Mouse (Mus musculus) lung, postnatal 0 days (tissue): ENCODE data around the gene Plekha5. TPM values are rescaled to one million over a fixed set of nuclear protein-coding genes. Genes with fewer than 3 reads are reported as not detected.
"Not testable (repeated sequence)": the region's sequence is repeated elsewhere in the genome, so short reads cannot be mapped to it uniquely, and the experiment has no call there.

ENCODE experiments used
- ATAC-seq: fragments of 200-750 bp; cut with Nextera tagmentation; 2 replicates; pipeline ENCODE4 v1.8.0; 2017; ENCODE audit warnings: moderate library complexity
- DNase-seq: peaks from one replicate; pipeline ENCODE4 v3.0.0-alpha.2; 2016; ENCODE audit warnings: low spot score
- H3K27ac ChIP-seq: fragments of 300-500 bp; sonication (generic); 2 replicates; pipeline ENCODE4 v1.5.1; 2014; ENCODE audit warnings: antibody characterized with exemption, mild to moderate bottlenecking, low read length, mixed read lengths
- H3K27me3 ChIP-seq: fragments of 300-500 bp; sonication (generic); replicated peaks from 2 replicates; pipeline ENCODE4 v1.6.1; 2014; ENCODE audit warnings: low read length, mixed read lengths; ENCODE audit not compliant: insufficient read depth
- H3K36me3 ChIP-seq: fragments of 300-500 bp; sonication (generic); 2 replicates; pipeline ENCODE4 v1.6.1; 2014; ENCODE audit warnings: low read length, mixed read lengths; ENCODE audit not compliant: insufficient read depth
- H3K4me1 ChIP-seq: fragments of 300-500 bp; sonication (generic); 2 replicates; pipeline ENCODE4 v1.6.1; 2014; ENCODE audit warnings: antibody characterized with exemption, low read depth, low read length, mixed read lengths; ENCODE audit not compliant: insufficient read depth
- H3K4me2 ChIP-seq: fragments of 300-500 bp; sonication (generic); replicated peaks from 2 replicates; pipeline ENCODE4 v1.6.1; 2014; ENCODE audit warnings: low read depth, mild to moderate bottlenecking, low read length, moderate library complexity, mixed read lengths
- H3K4me3 ChIP-seq: fragments of 300-500 bp; sonication (generic); 2 replicates; pipeline ENCODE4 v1.5.1; 2014; ENCODE audit warnings: low read depth, low read length
- H3K9ac ChIP-seq: fragments of 300-500 bp; sonication (generic); replicated peaks from 2 replicates; pipeline ENCODE4 v1.6.1; 2014; ENCODE audit warnings: low read depth, mild to moderate bottlenecking
- H3K9me3 ChIP-seq: fragments of 300-500 bp; sonication (generic); 2 replicates; pipeline ENCODE4 v1.6.1; 2016; ENCODE audit warnings: low read length, mixed read lengths
- CTCF ChIP-seq: IDR thresholded peaks from 2 replicates; pipeline ENCODE4 v1.5.1; 2016; ENCODE audit warnings: antibody characterized with exemption, mild to moderate bottlenecking
- EP300 ChIP-seq: IDR thresholded peaks from 2 replicates; pipeline ENCODE4 v1.6.1; 2016; ENCODE audit warnings: antibody characterized with exemption, mild to moderate bottlenecking, control low read depth
- WGBS: fragments of 180-500 bp; shearing (Covaris S2); extraction: QIAGEN DNeasy Blood & Tissue Kit; methylation state at CpG from one replicate; pipeline ENCODE4 v1.1.7; 2014; 5-methylcytosine and 5-hydroxymethylcytosine counted together
- polyA plus RNA-seq: library from polyadenylated mRNA; unstranded; fragments of >200 nt; fragmentation: Nextera tagmentation; extraction: Ambion mirVana; gene quantifications from 2 replicates; pipeline ENCODE4 v1.2.1, GENCODE M21; 2015

Gene Plekha5
- polyA plus RNA-seq, 1 experiment from 2014 or later = 22.1 TPM

- H3K36me3 ChIP-seq = peaks cover 10% of the 10 kb centered on the region; the same call in 1 of the 2 replicates
- DNase-seq = no peak
- no peak for ATAC-seq
- 90% methylated on average over 15 of the region's 15 CpGs for WGBS
- H3K4me2 ChIP-seq = no peak overlapping the region
- no peak overlapping the region for H3K27ac ChIP-seq
- no peak for TF ChIP-seq EP300
- TF ChIP-seq CTCF = no peak
- no peaks in the 10 kb centered on the region for H3K9me3 ChIP-seq
- no peak overlapping the region for H3K4me3 ChIP-seq
- no peaks in the 10 kb centered on the region for H3K27me3 ChIP-seq
- no peak overlapping the region for H3K9ac ChIP-seq
- peaks cover 4% of the 10 kb centered on the region; the same call in 1 of the 2 replicates for H3K4me1 ChIP-seq
Observed at GRCm38 (mm10) chr6:140597381-140598329, 173.8 kb downstream of the Plekha5 start.

DNA sequence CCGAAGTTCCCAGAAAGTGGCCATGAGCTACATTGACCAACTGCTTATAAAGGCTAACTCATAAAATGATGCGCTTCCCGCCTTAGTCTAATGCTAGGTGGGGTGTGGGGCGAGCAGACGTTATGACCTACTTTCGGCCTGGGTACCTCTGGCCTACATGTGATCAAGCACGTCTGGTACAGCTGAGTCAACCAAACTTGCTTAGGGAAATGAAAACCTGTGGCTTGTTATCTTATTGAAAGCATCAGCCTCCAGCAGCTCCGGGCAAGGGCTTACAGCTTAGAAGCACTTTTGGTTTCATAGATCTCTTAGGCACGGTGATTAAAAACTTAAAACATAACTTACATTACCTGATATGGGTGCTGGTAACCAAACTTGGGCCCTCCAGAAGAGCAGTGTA lies 174.7 kb downstream of the Plekha5 start:
- peaks cover under 1% of the 10 kb centered on the region; the same call in 1 of the 2 replicates for H3K4me1 ChIP-seq
- no peak overlapping the region for H3K4me2 ChIP-seq
- H3K36me3 ChIP-seq = peaks cover 9% of the 10 kb centered on the region; the same call in 1 of the 2 replicates
- H3K27ac ChIP-seq = no peak overlapping the region
- H3K9ac ChIP-seq = no peak overlapping the region
- no peaks in the 10 kb centered on the region for H3K27me3 ChIP-seq
- WGBS = 89% methylated on average over 9 of the region's 9 CpGs
- DNase-seq = no peak
- no peak overlapping the region for H3K4me3 ChIP-seq
- H3K9me3 ChIP-seq = no peaks in the 10 kb centered on the region
- no peak for ATAC-seq
- TF ChIP-seq EP300 (no peak), CTCF (no peak)

- no peak overlapping the region for H3K9ac ChIP-seq
- no peak for DNase-seq
- H3K36me3 ChIP-seq = peaks cover 5% of the 10 kb centered on the region; the same call in 1 of the 2 replicates
- ATAC-seq = no peak
- H3K4me1 ChIP-seq = no peaks in the 10 kb centered on the region
- no peaks in the 10 kb centered on the region for H3K9me3 ChIP-seq
- H3K4me2 ChIP-seq = no peak overlapping the region
- no peak overlapping the region for H3K27ac ChIP-seq
- TF ChIP-seq EP300 = no peak
- TF ChIP-seq CTCF = no peak
- 74% methylated on average over 5 of the region's 5 CpGs for WGBS
- H3K4me3 ChIP-seq = no peak overlapping the region
- no peaks in the 10 kb centered on the region for H3K27me3 ChIP-seq
Observed at GRCm38 (mm10) chr6:140599337-140599736, 175.5 kb downstream of the Plekha5 start.

DNA sequence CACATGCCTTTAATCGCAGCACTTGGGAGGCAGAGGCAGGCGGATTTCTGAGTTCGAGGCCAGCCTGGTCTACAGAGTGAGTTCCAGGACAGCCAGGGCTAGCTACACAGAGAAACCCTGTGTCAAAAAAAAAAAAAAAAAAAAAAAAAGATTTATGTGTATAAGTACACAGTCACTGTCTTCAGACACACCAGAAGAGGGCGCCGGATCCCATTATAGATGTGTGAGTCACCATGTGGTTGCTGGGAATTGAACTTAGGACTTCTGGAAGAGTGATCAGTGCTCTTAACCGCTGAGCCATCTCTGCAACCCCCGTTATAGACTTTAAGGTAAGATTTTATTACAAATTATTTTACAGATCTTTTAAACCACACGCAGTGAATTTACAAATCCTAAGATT lies 176.8 kb downstream of the Plekha5 start:
- H3K4me1 ChIP-seq, ATAC-seq, H3K27me3 ChIP-seq, H3K9ac ChIP-seq, H3K4me2 ChIP-seq, H3K4me3 ChIP-seq, H3K9me3 ChIP-seq, H3K36me3 ChIP-seq, DNase-seq, H3K27ac ChIP-seq: not testable (repeated sequence)
- 92% methylated on average over 8 of the region's 8 CpGs for WGBS

DNA sequence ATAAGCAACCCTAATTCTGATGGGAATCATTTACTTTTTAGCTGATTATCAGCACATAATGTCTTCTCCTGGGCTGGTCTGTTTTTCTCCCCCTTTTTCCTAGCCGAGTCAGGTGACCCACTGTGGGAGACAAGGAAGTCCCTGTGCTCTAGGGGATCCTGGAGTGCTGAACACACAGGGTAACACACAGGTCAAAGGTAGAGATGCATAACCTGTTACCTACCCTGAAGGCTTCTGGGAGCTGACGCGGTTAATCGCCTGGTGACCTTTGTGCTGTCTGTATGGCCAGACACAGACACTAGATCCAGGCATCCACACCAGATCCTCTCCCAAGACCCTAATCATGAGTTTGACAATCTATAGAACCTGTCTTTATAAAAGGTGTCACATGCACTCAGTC lies 177.3 kb downstream of the Plekha5 start:
- Histone ChIP-seq H3K9me3 (no peaks in the 10 kb centered on the region), H3K9ac (no peak overlapping the region), H3K36me3 (no peaks in the 10 kb centered on the region; the same call in 1 of the 2 replicates), H3K4me3 (no peak overlapping the region), H3K27me3 (no peaks in the 10 kb centered on the region), H3K4me2 (no peak overlapping the region), H3K4me1 (no peaks in the 10 kb centered on the region), H3K27ac (no peak overlapping the region)
- no peak for ATAC-seq
- WGBS = 93% methylated on average over 4 of the region's 4 CpGs
- DNase-seq = no peak
- TF ChIP-seq CTCF (no peak), EP300 (no peak)

DNA sequence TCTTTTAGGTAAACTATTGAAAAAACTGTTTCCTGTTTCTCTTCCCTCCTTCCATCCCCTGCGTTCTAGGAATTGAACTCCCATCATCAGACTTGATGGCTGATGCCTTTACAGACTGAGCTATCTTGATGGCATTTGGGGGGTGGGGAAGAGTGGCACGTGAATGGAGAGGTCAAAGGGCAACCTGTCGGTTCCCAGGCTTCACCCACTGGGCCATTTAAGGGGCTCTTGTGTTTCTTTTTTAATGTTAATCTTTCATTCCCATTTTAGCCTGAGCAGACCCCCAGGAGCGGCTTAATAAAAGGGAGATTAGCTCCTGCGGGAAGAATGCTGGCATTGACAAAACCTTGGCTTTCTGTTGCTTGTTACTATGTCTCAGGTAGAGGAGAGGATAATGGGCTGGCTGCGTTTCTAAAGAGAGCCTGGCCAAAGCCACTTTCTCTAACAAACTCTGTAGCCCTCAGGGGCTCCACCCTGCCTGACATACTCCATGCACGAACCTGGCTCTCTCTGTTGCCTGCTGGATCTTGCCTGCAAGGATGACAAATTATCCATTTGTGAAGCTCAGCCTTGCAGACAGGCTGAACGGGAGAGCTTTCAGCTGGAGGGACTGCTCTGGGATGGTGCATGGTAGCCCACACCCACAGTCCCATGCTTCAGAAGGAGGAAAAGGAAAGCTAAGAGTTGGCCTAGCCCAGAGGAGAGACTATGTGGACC lies 179.5 kb downstream of the Plekha5 start:
- ATAC-seq = no peak

GRCm38 (mm10) chr6:140605173-140605572 lies 181.3 kb downstream of the Plekha5 start:
- not testable (repeated sequence) for H3K9ac ChIP-seq, DNase-seq, H3K4me2 ChIP-seq, H3K27me3 ChIP-seq, ATAC-seq, H3K36me3 ChIP-seq, H3K27ac ChIP-seq, H3K4me1 ChIP-seq, H3K9me3 ChIP-seq, H3K4me3 ChIP-seq
- 85% methylated on average over 5 of the region's 5 CpGs for WGBS

More for the DNA sequence above, 179.5 kb downstream of the Plekha5 start:
- no peak overlapping the region for H3K9ac ChIP-seq
- H3K36me3 ChIP-seq = no peaks in the 10 kb centered on the region
- no peak overlapping the region for H3K27ac ChIP-seq
- no peak overlapping the region for H3K4me3 ChIP-seq
- H3K4me1 ChIP-seq = no peaks in the 10 kb centered on the region
- no peak for TF ChIP-seq CTCF
- TF ChIP-seq EP300 = no peak
- no peaks in the 10 kb centered on the region for H3K27me3 ChIP-seq
- no peak for DNase-seq
- 32% methylated on average over 8 of the region's 8 CpGs for WGBS
- H3K4me2 ChIP-seq = no peak overlapping the region
- no peaks in the 10 kb centered on the region for H3K9me3 ChIP-seq
